In the genomic region with DNA sequence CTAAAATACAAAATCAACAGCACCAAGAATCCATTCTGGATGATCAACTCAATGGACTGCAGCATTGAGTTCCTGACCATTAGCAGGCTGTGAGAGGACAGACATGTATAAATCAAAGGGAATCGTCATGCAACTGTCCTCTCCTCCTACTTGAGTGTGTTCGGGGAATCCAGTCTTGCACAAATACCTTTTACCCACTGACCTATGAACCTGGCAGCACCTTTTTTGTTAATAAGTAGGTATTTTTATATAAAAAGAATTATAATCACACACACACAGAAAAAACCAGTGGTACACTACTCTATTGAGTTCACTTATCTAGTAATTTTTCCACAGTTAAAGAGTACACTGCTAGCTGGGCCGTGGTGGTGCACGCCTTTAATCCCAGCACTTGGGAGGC, we compare ENCODE assay signal across 23 mouse cellular contexts.
"Had no signal": no experiment of that assay in that cellular context is flagged by ENCODE, and none has a peak within 500 bp of the region (broad histone marks: within the 10 kb centered on the region; RNA-seq: fewer than 3 reads in every experiment).

No protein-coding gene starts in this region.

- H3K27ac ChIP-seq: heart, adult 2 months; heart, embryonic 13.5 days; heart, embryonic 15.5 days; hindbrain, embryonic 13.5 days; hindbrain, embryonic 15.5 days; hindbrain, postnatal 0 days; limb, embryonic 13.5 days; limb, embryonic 15.5 days; liver, embryonic 12.5 days; liver, embryonic 14.5 days had no signal

- H3K9me3 ChIP-seq: heart, embryonic 13.5 days; heart, embryonic 15.5 days; hindbrain, embryonic 13.5 days; hindbrain, embryonic 15.5 days; limb, embryonic 13.5 days; limb, embryonic 15.5 days; liver, embryonic 12.5 days had no signal

- DNase-seq: gastrocnemius, postnatal 14 days; gastrocnemius, postnatal 36 days; heart, adult 11 months; heart, adult 2 months; heart, postnatal 14 days; heart, postnatal 36 days; kidney, adult 11 months; kidney, postnatal 14 days; kidney, postnatal 36 days; layer of hippocampus, adult 9-11 months; layer of hippocampus, postnatal 36 days; left cerebral cortex, postnatal 4 days had no signal

- H3K4me3 ChIP-seq: heart, adult 2 months; heart, embryonic 13.5 days; heart, embryonic 15.5 days; hindbrain, embryonic 13.5 days; hindbrain, embryonic 15.5 days; limb, embryonic 13.5 days; limb, embryonic 15.5 days; liver, embryonic 12.5 days had no signal

- H3K36me3 ChIP-seq: heart, embryonic 13.5 days; heart, embryonic 15.5 days; hindbrain, embryonic 13.5 days; hindbrain, embryonic 15.5 days; limb, embryonic 13.5 days; limb, embryonic 15.5 days; liver, embryonic 12.5 days had no signal

- H3K9ac ChIP-seq: heart, embryonic 13.5 days; heart, embryonic 15.5 days; hindbrain, embryonic 13.5 days; hindbrain, embryonic 15.5 days; limb, embryonic 13.5 days; limb, embryonic 15.5 days; liver, embryonic 12.5 days; liver, embryonic 14.5 days had no signal

- H3K4me2 ChIP-seq: heart, embryonic 11.5 days; heart, embryonic 13.5 days; heart, embryonic 15.5 days; hindbrain, embryonic 13.5 days; hindbrain, embryonic 15.5 days; limb, embryonic 13.5 days; limb, embryonic 15.5 days; liver, embryonic 12.5 days had no signal

- ATAC-seq: hindbrain, postnatal 0 days; intestine, embryonic 16.5 days; liver, embryonic 12.5 days had no signal

- H3K27me3 ChIP-seq: heart, embryonic 13.5 days; heart, embryonic 15.5 days; hindbrain, embryonic 13.5 days; hindbrain, embryonic 15.5 days; limb, embryonic 13.5 days; limb, embryonic 15.5 days; liver, embryonic 12.5 days had no signal
